Mouse (Mus musculus) frontal cortex, postnatal 10 days (tissue): ENCODE measurements around the gene Hes3.

ENCODE experiments used
- DNase-seq, 2 experiments: peaks; one replicate each; pipeline ENCODE4 v3.0.0; 2022; ENCODE audit warnings: low spot score in 2 of 2, mixed read lengths in 1 of 2

Gene Hes3

GRCm38 (mm10) chr4:152253183-152253759 is 38.2 kb downstream of the Hes3 start:
- DNase-seq, result no peak

GRCm38 (mm10) chr4:152250615-152251014 is 40.8 kb downstream of the Hes3 start:
- no peak for DNase-seq

GRCm38 (mm10) chr4:152247195-152247594 is 44.3 kb downstream of the Hes3 start:
- no peak for DNase-seq

- peak; percentile 59 to 65 for DNase-seq
These were observed 45.5 kb downstream of the Hes3 start for GRCm38 (mm10) chr4:152246011-152246410.

GRCm38 (mm10) chr4:152244545-152245522 is 46.6 kb downstream of the Hes3 start:
- DNase-seq, result no peak

- DNase-seq, result no peak
These were observed 47.5 kb downstream of the Hes3 start for GRCm38 (mm10) chr4:152243969-152244368.

GRCm38 (mm10) chr4:152243241-152243891 is 48.1 kb downstream of the Hes3 start:
- DNase-seq, result no peak

GRCm38 (mm10) chr4:152239974-152240373 is 51.5 kb downstream of the Hes3 start:
- DNase-seq, result no peak
